In the genomic region with DNA sequence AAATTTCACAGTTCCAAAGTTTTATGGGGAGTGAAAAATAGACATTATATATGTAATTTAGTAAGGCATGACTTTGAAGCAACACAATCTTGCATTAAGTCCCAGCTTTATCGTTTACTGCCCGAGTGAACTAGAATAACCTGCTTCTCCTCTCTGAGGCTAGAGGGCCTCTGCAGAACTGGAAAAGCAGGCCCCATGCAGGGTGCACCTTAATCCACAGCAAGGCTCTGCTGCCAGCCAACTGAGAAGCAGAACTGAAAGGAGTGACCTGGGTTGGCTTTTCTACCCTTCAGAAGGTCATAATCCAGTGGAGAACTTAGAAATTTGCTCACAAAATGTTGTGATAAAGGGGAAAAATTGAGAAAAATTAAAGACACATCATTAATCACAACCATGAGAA, we compare ENCODE assay signal across 18 mouse cellular contexts.
DNase-seq lines count a peak whose midpoint lies in the region; ATAC-seq and TF ChIP-seq lines count a peak whose summit lies in the region.
"Had no signal": no experiment of that assay in that cellular context is flagged by ENCODE, and none has a peak within 500 bp of the region (broad histone marks: within the 10 kb centered on the region; RNA-seq: fewer than 3 reads in every experiment).

No protein-coding gene starts in this region.

- 72% methylated on average over 2 of the region's 2 CpGs for WGBS in lung, embryonic 14.5 days
- WGBS in embryonic facial prominence, embryonic 11.5 days: 71% methylated on average over 2 of the region's 2 CpGs
- 83% methylated on average over 2 of the region's 2 CpGs for WGBS in heart, embryonic 11.5 days (ENCODE audit: insufficient replicate concordance)

- no peaks in the 10 kb centered on the region for H3K36me3 ChIP-seq in lung, embryonic 14.5 days (ENCODE audit: insufficient read depth)
- H3K36me3 ChIP-seq in embryonic facial prominence, embryonic 11.5 days (replicated peaks; ENCODE audit: control insufficient read depth, insufficient read depth, low read depth, low read length): no peaks in the 10 kb centered on the region
- no peaks in the 10 kb centered on the region for H3K36me3 ChIP-seq in heart, embryonic 11.5 days (ENCODE audit: control insufficient read depth, insufficient read depth, low read length)
- H3K36me3 ChIP-seq: embryonic facial prominence, embryonic 13.5 days; hindbrain, embryonic 12.5 days; midbrain, embryonic 15.5 days had no signal

- no peak overlapping the region for H3K4me2 ChIP-seq in lung, embryonic 14.5 days
- no peak overlapping the region for H3K4me2 ChIP-seq in embryonic facial prominence, embryonic 11.5 days (ENCODE audit: low read depth, low read length)
- no peak overlapping the region for H3K4me2 ChIP-seq in heart, embryonic 11.5 days
- H3K4me2 ChIP-seq: embryonic facial prominence, embryonic 13.5 days; hindbrain, embryonic 12.5 days; midbrain, embryonic 15.5 days had no signal

- H3K4me3 ChIP-seq in lung, embryonic 14.5 days (ENCODE audit: low read depth, low read length): no peak overlapping the region
- H3K4me3 ChIP-seq in embryonic facial prominence, embryonic 11.5 days (ENCODE audit: low read depth, low read length): no peak overlapping the region
- no peak overlapping the region for H3K4me3 ChIP-seq in heart, embryonic 11.5 days (ENCODE audit: low read depth, low read length)
- H3K4me3 ChIP-seq in layer of hippocampus, adult 2 months: no peak overlapping the region
- H3K4me3 ChIP-seq: embryonic facial prominence, embryonic 13.5 days; hindbrain, embryonic 12.5 days; midbrain, embryonic 15.5 days had no signal

- H3K9me3 ChIP-seq in lung, embryonic 14.5 days (ENCODE audit: low read depth, low read length): no peaks in the 10 kb centered on the region
- H3K9me3 ChIP-seq in embryonic facial prominence, embryonic 11.5 days (replicated peaks; ENCODE audit: control insufficient read depth, low read length): no peaks in the 10 kb centered on the region
- no peaks in the 10 kb centered on the region for H3K9me3 ChIP-seq in heart, embryonic 11.5 days (replicated peaks; ENCODE audit: control insufficient read depth, low read length)
- H3K9me3 ChIP-seq: embryonic facial prominence, embryonic 13.5 days; hindbrain, embryonic 12.5 days; midbrain, embryonic 15.5 days had no signal

- H3K27ac ChIP-seq in lung, embryonic 14.5 days (ENCODE audit: low read depth): no peak overlapping the region
- no peak overlapping the region for H3K27ac ChIP-seq in embryonic facial prominence, embryonic 11.5 days (replicated peaks; ENCODE audit: low read depth, low read length)
- H3K27ac ChIP-seq in heart, embryonic 11.5 days (ENCODE audit: low read depth, low read length): no peak overlapping the region
- no peak overlapping the region for H3K27ac ChIP-seq in layer of hippocampus, adult 2 months
- H3K27ac ChIP-seq: embryonic facial prominence, embryonic 13.5 days; hindbrain, embryonic 12.5 days; midbrain, embryonic 15.5 days had no signal

- ATAC-seq in lung, embryonic 14.5 days (ENCODE audit: insufficient read depth): no peak
- no peak for ATAC-seq in embryonic facial prominence, embryonic 11.5 days (replicated peaks; ENCODE audit: insufficient number of reproducible peaks, low FRiP score, low TSS enrichment, low read depth)
- ATAC-seq in heart, embryonic 11.5 days (replicated peaks; ENCODE audit: insufficient number of reproducible peaks, low FRiP score, low TSS enrichment): no peak
- ATAC-seq: intestine, postnatal 0 days; midbrain, embryonic 15.5 days had no signal

- H3K4me1 ChIP-seq in lung, embryonic 14.5 days (ENCODE audit: insufficient read depth): no peaks in the 10 kb centered on the region
- no peaks in the 10 kb centered on the region for H3K4me1 ChIP-seq in embryonic facial prominence, embryonic 11.5 days (ENCODE audit: control insufficient read depth, insufficient read depth, low read length)
- H3K4me1 ChIP-seq in heart, embryonic 11.5 days (ENCODE audit: control insufficient read depth, insufficient read depth, low read length): no peaks in the 10 kb centered on the region
- H3K4me1 ChIP-seq: embryonic facial prominence, embryonic 13.5 days; hindbrain, embryonic 12.5 days; midbrain, embryonic 15.5 days had no signal

- peak; percentile 53 for DNase-seq in lung, embryonic 14.5 days
- no peak for DNase-seq in lung, postnatal 25 days (ENCODE audit: low spot score)
- peak; percentile 13 for DNase-seq in embryonic facial prominence, embryonic 11.5 days (ENCODE audit: low spot score)
- peak; percentile 42 for DNase-seq in kidney, postnatal 10 days
- peak; percentile 48 for DNase-seq in urinary bladder, postnatal 25 days (ENCODE audit: low spot score)
- no peak for DNase-seq in layer of hippocampus, adult 2 months (ENCODE audit: low spot score in 2 of 2)
- DNase-seq: adrenal gland, postnatal 36 days; B cell, adult 2 months; cerebellum, adult 8-10 months; gastrocnemius, postnatal 10 days; liver; retina, postnatal 1 day; thymus, adult 2 months had no signal

- H3K27me3 ChIP-seq in lung, embryonic 14.5 days (ENCODE audit: insufficient read depth, low read length): no peaks in the 10 kb centered on the region
- H3K27me3 ChIP-seq in embryonic facial prominence, embryonic 11.5 days (ENCODE audit: control insufficient read depth, insufficient read depth, low read length): no peaks in the 10 kb centered on the region
- no peaks in the 10 kb centered on the region for H3K27me3 ChIP-seq in heart, embryonic 11.5 days (ENCODE audit: control insufficient read depth, insufficient read depth, low read length)
- H3K27me3 ChIP-seq: embryonic facial prominence, embryonic 13.5 days; hindbrain, embryonic 12.5 days; midbrain, embryonic 15.5 days had no signal

- no peak overlapping the region for H3K9ac ChIP-seq in lung, embryonic 14.5 days
- H3K9ac ChIP-seq in embryonic facial prominence, embryonic 11.5 days (replicated peaks; ENCODE audit: low read length): no peak overlapping the region
- H3K9ac ChIP-seq in heart, embryonic 11.5 days (ENCODE audit: low read depth, low read length): no peak overlapping the region
- H3K9ac ChIP-seq: embryonic facial prominence, embryonic 13.5 days; hindbrain, embryonic 12.5 days; midbrain, embryonic 15.5 days had no signal

- no peak for TF ChIP-seq CTCF in lung, embryonic 14.5 days (IDR thresholded peaks at IDR 0.05; ENCODE audit: low read depth)
- no peak for TF ChIP-seq CTCF in layer of hippocampus, adult 2 months (conservative IDR thresholded peaks at IDR 0.05)

Comparison
In these comparisons a context has a peak if more than half of its experiments do, and no peak if none do; other contexts are left out.
1. DNase-seq: peak in lung, embryonic 14.5 days (single experiment), embryonic facial prominence, embryonic 11.5 days (single experiment), kidney, postnatal 10 days (single experiment) and urinary bladder, postnatal 25 days (single experiment); none in lung, postnatal 25 days (single experiment) and layer of hippocampus, adult 2 months (0 of 2).